Mouse (Mus musculus): ENCODE measurements at regions not wholly inside any gene's neighbourhood (a gene's known extent, or its start where the extent isn't known, plus 50 kb on each side); places are given as distances from the start of the nearest gene placed in this dataset.

DNA sequence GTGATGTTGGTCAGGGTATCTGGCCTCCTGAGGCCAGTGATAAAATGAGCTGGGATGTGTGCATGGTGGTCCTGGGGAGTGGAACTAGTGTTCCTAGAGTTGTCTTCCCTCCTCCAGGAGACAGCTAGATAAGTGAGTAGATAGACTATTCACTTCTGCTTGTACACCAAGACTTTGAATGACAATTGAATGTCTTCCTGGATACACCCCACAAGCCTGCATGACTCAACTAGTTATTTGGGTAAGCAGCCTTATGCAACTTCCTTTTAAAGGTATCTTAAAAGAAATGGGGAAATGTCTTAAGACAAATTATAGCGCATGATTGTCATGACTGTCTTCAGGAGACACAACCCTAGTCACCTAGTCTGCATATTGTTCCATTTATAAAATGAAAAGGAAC, 79.2 kb upstream of the Armc3 start:
- WGBS: 95% methylated on average over 1 of the region's 1 CpGs

DNA sequence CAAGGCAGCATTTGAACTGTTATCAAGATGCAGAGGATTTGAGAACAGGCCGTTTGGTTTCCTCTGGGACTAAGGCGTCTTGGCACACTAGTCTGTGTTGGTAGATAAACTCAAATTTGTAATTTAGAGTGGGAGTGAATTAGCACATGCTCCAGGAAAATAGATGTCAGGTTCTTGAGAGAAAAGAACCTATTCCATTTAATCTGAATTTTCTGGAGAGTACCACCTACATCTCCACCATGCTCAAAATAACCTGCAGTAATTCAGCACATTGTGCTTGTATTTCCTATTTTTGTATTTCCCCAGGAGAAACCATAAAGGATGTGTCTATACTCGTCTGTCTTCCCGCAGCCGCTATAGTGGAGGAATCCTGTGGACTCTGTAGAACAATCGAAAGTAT, 66.2 kb upstream of the Armc3 start:
- ATAC-seq (replicated peaks; ENCODE audit: insufficient number of reproducible peaks, low FRiP score, low TSS enrichment, low read depth): no peak
- Histone ChIP-seq H3K27me3 (ENCODE audit: control insufficient read depth, insufficient read depth, low read length) (no peaks in the 10 kb centered on the region), H3K4me1 (ENCODE audit: control insufficient read depth, insufficient read depth, low read length) (no peaks in the 10 kb centered on the region), H3K27ac (replicated peaks; ENCODE audit: low read depth, low read length) (no peak overlapping the region), H3K36me3 (replicated peaks; ENCODE audit: control insufficient read depth, insufficient read depth, low read depth, low read length) (no peaks in the 10 kb centered on the region), H3K9me3 (replicated peaks; ENCODE audit: control insufficient read depth, low read length) (no peaks in the 10 kb centered on the region), H3K4me3 (ENCODE audit: low read depth, low read length) (no peak overlapping the region), H3K4me2 (ENCODE audit: low read depth, low read length) (no peak overlapping the region), H3K9ac (replicated peaks; ENCODE audit: low read length) (no peak overlapping the region)
- WGBS: 92% methylated on average over 6 of the region's 6 CpGs
- no peak for DNase-seq (ENCODE audit: low spot score)

More for the DNA sequence above, 79.2 kb upstream of the Armc3 start:
- Histone ChIP-seq H3K4me3 (ENCODE audit: low read depth, low read length) (no peak overlapping the region), H3K9me3 (replicated peaks; ENCODE audit: control insufficient read depth, low read length) (no peaks in the 10 kb centered on the region), H3K27me3 (ENCODE audit: control insufficient read depth, insufficient read depth, low read length) (no peaks in the 10 kb centered on the region), H3K9ac (replicated peaks; ENCODE audit: low read length) (no peak overlapping the region), H3K4me2 (ENCODE audit: low read depth, low read length) (no peak overlapping the region), H3K27ac (replicated peaks; ENCODE audit: low read depth, low read length) (no peak overlapping the region), H3K4me1 (ENCODE audit: control insufficient read depth, insufficient read depth, low read length) (no peaks in the 10 kb centered on the region), H3K36me3 (replicated peaks; ENCODE audit: control insufficient read depth, insufficient read depth, low read depth, low read length) (no peaks in the 10 kb centered on the region)
- DNase-seq (ENCODE audit: low spot score): no peak
- ATAC-seq (replicated peaks; ENCODE audit: insufficient number of reproducible peaks, low FRiP score, low TSS enrichment, low read depth): no peak

DNA sequence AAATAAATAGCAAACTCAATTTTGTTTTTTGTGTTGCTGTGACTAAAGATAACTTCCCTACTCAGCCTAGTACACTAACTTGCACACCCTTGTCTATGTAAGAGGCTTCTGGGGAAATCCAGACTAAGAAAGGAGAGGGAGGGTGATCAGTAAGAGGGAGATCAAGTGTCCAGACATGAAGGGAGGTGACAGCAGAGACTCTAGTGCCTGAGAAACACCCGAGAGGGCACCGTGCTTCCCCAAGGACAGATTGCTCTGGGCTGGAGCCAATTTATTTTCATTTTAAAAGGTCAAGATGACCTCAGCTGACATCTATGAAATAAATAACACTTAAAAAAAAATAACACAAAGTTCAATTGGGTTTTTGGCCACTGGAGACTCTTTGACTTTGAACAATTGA, 56.5 kb upstream of the Armc3 start:
- H3K9ac ChIP-seq (replicated peaks; ENCODE audit: low read length): no peak overlapping the region
- H3K27ac ChIP-seq (replicated peaks; ENCODE audit: low read depth, low read length): no peak overlapping the region
- no peak for DNase-seq (ENCODE audit: low spot score)
- no peaks in the 10 kb centered on the region for H3K9me3 ChIP-seq (replicated peaks; ENCODE audit: control insufficient read depth, low read length)
- H3K4me1 ChIP-seq (ENCODE audit: control insufficient read depth, insufficient read depth, low read length): no peaks in the 10 kb centered on the region
- H3K4me2 ChIP-seq (ENCODE audit: low read depth, low read length): no peak overlapping the region
- no peak for ATAC-seq (replicated peaks; ENCODE audit: insufficient number of reproducible peaks, low FRiP score, low TSS enrichment, low read depth)
- H3K27me3 ChIP-seq (ENCODE audit: control insufficient read depth, insufficient read depth, low read length): no peaks in the 10 kb centered on the region
- no peak overlapping the region for H3K4me3 ChIP-seq (ENCODE audit: low read depth, low read length)
- no peaks in the 10 kb centered on the region for H3K36me3 ChIP-seq (replicated peaks; ENCODE audit: control insufficient read depth, insufficient read depth, low read depth, low read length)
- WGBS: 38% methylated on average over 2 of the region's 2 CpGs

DNA sequence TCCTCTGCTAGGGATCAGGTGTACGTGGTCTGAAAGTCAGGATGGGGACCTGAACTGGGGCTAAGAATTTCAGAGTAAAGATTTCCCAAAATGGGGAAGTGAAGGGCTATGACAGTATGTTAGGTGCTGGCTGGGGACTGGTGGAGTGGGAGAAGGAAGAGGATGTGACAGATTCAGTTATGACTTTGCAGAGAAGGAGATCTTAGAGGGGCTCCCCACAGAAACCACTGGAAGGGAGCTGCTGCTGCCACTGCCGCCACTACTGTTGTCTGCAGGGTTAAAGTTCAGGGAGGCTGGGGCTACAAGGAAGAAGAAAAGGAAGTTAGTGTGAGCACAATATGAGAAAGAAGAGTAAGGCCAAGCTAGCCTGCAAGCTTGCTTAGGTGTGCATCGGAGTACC, 53.7 kb upstream of the Armc3 start:
- no peak overlapping the region for H3K4me3 ChIP-seq (ENCODE audit: low read depth, low read length)
- H3K9ac ChIP-seq (replicated peaks; ENCODE audit: low read length): no peak overlapping the region
- ATAC-seq (replicated peaks; ENCODE audit: insufficient number of reproducible peaks, low FRiP score, low TSS enrichment, low read depth) (no peak), DNase-seq (ENCODE audit: low spot score) (no peak)
- H3K4me2 ChIP-seq (ENCODE audit: low read depth, low read length): no peak overlapping the region
- 61% methylated on average over 3 of the region's 3 CpGs for WGBS
- no peak overlapping the region for H3K27ac ChIP-seq (replicated peaks; ENCODE audit: low read depth, low read length)
- no peaks in the 10 kb centered on the region for H3K4me1 ChIP-seq (ENCODE audit: control insufficient read depth, insufficient read depth, low read length)
- H3K36me3 ChIP-seq (replicated peaks; ENCODE audit: control insufficient read depth, insufficient read depth, low read depth, low read length): no peaks in the 10 kb centered on the region
- no peaks in the 10 kb centered on the region for H3K9me3 ChIP-seq (replicated peaks; ENCODE audit: control insufficient read depth, low read length)
- no peaks in the 10 kb centered on the region for H3K27me3 ChIP-seq (ENCODE audit: control insufficient read depth, insufficient read depth, low read length)

DNA sequence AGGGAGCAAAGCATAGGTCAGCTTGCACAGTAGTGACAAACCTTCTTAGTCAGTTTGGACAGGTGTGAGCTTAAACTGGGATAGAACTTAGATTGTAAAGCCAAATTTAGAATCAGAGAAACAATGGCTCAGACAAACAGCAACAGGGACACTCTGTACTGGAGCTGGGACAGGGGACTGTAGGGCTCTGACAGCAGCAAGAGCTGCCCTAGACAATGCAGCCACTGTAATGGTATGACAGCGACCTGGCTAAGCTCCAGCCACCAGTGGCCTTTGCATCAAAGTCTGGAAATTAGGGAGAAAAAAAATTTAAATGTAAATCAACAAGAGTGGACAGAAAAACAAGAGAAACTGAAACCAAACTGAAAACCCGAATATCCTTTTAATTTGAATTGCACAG, 53.2 kb upstream of the Armc3 start:
- Histone ChIP-seq H3K4me3 (ENCODE audit: low read depth, low read length) (no peak overlapping the region), H3K27ac (replicated peaks; ENCODE audit: low read depth, low read length) (no peak overlapping the region), H3K36me3 (replicated peaks; ENCODE audit: control insufficient read depth, insufficient read depth, low read depth, low read length) (no peaks in the 10 kb centered on the region), H3K27me3 (ENCODE audit: control insufficient read depth, insufficient read depth, low read length) (no peaks in the 10 kb centered on the region), H3K9ac (replicated peaks; ENCODE audit: low read length) (no peak overlapping the region), H3K4me1 (ENCODE audit: control insufficient read depth, insufficient read depth, low read length) (no peaks in the 10 kb centered on the region), H3K9me3 (replicated peaks; ENCODE audit: control insufficient read depth, low read length) (no peaks in the 10 kb centered on the region), H3K4me2 (ENCODE audit: low read depth, low read length) (no peak overlapping the region)
- DNase-seq (ENCODE audit: low spot score): no peak
- 51% methylated on average over 2 of the region's 2 CpGs for WGBS
- no peak for ATAC-seq (replicated peaks; ENCODE audit: insufficient number of reproducible peaks, low FRiP score, low TSS enrichment, low read depth)

DNA sequence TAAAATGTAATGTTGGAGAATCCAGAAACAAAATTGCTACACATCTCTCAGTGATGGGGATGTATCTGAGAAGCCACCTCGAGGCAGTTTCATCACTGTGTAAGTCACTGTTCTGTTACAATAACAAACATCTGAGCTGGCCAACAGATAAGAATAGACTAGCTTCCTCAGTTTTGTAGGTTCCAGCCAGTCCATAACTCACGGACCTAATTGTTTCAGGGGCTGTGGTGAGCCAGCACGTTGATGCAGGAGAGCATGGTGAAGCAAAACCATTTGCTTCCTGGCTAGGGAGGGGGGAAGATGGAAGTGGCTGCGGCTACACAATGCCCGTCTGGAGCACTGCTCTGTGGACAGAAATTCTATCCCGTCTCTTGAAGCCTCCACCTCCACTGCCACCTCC, 52.8 kb upstream of the Armc3 start:
- WGBS: 21% methylated on average over 6 of the region's 6 CpGs
- no peaks in the 10 kb centered on the region for H3K9me3 ChIP-seq (replicated peaks; ENCODE audit: control insufficient read depth, low read length)
- H3K27ac ChIP-seq (replicated peaks; ENCODE audit: low read depth, low read length): no peak overlapping the region
- no peak overlapping the region for H3K4me2 ChIP-seq (ENCODE audit: low read depth, low read length)
- H3K4me1 ChIP-seq (ENCODE audit: control insufficient read depth, insufficient read depth, low read length): no peaks in the 10 kb centered on the region
- DNase-seq (ENCODE audit: low spot score) (no peak), ATAC-seq (replicated peaks; ENCODE audit: insufficient number of reproducible peaks, low FRiP score, low TSS enrichment, low read depth) (no peak)
- H3K9ac ChIP-seq (replicated peaks; ENCODE audit: low read length): no peak overlapping the region
- no peaks in the 10 kb centered on the region for H3K36me3 ChIP-seq (replicated peaks; ENCODE audit: control insufficient read depth, insufficient read depth, low read depth, low read length)
- H3K4me3 ChIP-seq (ENCODE audit: low read depth, low read length): no peak overlapping the region
- H3K27me3 ChIP-seq (ENCODE audit: control insufficient read depth, insufficient read depth, low read length): no peaks in the 10 kb centered on the region

DNA sequence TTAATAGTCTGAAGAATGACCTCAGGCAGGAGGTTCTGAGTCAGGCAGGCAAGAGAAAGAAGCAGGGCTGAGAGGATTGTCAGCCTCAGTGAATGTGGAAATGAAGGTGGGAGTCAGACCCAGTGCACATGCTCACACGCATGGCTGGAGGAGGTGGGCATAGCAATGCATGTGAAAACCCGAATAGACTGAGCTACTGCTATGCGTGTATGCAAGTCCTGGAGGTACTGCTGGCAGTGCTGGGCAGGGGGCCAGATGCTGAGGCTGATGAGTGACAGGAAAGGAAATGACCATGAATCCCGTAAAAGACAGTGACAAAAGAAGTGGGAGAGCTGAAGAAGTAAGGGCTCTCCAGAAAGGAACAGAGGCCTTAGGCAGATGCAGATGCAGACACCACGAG, 50.3 kb upstream of the Armc3 start:
- no peak for ATAC-seq (replicated peaks; ENCODE audit: insufficient number of reproducible peaks, low FRiP score, low TSS enrichment, low read depth)

More for the DNA sequence above, 50.3 kb upstream of the Armc3 start:
- H3K36me3 ChIP-seq (replicated peaks; ENCODE audit: control insufficient read depth, insufficient read depth, low read depth, low read length): no peaks in the 10 kb centered on the region
- no peak overlapping the region for H3K27ac ChIP-seq (replicated peaks; ENCODE audit: low read depth, low read length)
- DNase-seq (ENCODE audit: low spot score): no peak
- no peak overlapping the region for H3K9ac ChIP-seq (replicated peaks; ENCODE audit: low read length)
- H3K4me1 ChIP-seq (ENCODE audit: control insufficient read depth, insufficient read depth, low read length): no peaks in the 10 kb centered on the region
- H3K27me3 ChIP-seq (ENCODE audit: control insufficient read depth, insufficient read depth, low read length): no peaks in the 10 kb centered on the region
- no peak overlapping the region for H3K4me2 ChIP-seq (ENCODE audit: low read depth, low read length)
- WGBS: 58% methylated on average over 5 of the region's 5 CpGs
- no peaks in the 10 kb centered on the region for H3K9me3 ChIP-seq (replicated peaks; ENCODE audit: control insufficient read depth, low read length)
- no peak overlapping the region for H3K4me3 ChIP-seq (ENCODE audit: low read depth, low read length)
